Mouse (Mus musculus): ENCODE measurements around the gene Gm3646. TPM values are rescaled to one million over a fixed set of nuclear protein-coding genes. Genes with fewer than 3 reads are reported as not detected.

Gene Gm3646
- total RNA-seq (2014; fragmentation: Nextera tagmentation) (not detected in 2 replicates), total RNA-seq (2017) (not detected in 2 replicates)

DNA sequence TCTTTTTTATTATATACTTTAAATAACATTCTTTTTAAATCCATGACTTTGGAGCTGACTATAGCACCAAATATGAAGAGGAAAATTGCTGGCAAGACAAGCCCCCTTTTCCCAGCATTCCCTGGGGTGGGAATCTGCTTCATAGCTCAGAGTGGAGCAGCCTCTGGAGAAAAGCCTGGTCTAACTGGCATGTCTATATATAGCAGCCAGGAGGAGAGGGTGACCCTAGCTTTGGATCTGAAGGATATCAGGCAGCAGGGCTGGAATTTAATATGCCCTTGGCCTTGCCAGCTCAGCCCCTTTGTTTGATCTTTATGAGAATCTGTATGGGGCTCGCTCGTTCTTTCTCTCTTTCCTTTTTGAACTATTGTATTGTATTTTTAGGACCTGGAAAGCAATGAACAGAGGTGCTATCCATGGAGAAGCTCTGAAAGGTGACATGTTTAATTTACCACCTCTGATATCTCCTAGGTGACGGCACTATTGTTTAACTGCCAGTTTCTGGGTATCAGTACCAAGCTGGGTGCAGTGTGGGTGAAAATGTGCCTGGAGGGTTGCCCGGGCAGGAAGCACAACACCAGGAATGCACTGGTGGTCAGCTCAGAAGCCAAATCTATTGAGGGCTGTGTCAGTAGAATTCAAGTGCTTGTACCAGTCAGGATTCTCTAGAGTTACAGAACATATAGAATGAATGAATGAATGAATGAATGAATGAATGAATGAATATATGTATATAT, at the start of gene Gm3646:
TSS of gene Gm3646 (minus strand) at position 90 of the 737 bp plus-strand sequence.
- no peak for ATAC-seq (replicated peaks; ENCODE audit: poor library complexity, severe bottlenecking)

DNA sequence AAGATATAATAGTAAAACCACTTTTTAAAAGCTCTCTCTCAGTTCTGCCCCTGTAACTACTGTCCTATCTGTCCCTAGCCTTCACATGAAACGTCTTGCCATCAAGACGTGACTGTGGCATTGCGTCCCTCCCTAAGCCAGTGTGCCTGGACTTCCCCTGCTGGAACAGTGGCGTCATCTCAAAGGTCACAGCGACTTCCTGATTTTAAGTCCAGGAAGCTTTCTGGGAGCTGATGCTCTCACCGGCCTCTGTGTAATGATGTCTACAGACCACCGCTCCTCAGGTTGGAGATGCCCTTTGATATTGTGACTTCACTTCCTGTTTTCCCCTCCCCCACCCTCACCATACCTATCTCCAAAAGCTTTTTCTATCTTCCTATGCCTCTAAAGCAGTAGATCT, 41.9 kb upstream of the Gm3646 start:
- peak; percentile 94 for ATAC-seq (replicated peaks; ENCODE audit: poor library complexity, severe bottlenecking)

DNA sequence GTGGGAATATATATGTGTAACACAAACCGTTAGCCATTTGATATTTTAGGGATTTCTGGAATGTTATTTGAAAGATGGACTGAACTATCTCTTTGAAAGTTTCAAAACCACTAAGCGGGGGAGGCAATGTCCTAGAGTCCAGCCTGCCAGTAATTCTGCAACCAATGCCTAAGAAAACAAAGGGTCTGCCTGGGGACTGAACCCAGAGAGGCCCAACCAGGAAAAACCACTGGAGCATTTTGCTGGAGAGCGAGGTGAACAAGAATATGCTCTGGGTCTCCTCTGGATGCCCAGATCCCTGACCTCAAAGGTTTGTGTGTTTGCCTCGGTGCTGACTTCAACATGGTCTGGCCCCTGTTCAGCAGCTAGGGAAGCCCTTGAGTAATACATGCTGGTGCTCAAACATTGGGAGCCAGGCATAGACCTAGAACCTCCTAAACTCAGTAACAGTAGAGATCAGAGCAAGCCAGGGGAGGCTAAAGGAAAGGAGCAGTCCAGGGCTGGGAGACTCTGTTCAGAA, 41.0 kb upstream of the Gm3646 start:
- ATAC-seq (replicated peaks; ENCODE audit: poor library complexity, severe bottlenecking) = no peak

DNA sequence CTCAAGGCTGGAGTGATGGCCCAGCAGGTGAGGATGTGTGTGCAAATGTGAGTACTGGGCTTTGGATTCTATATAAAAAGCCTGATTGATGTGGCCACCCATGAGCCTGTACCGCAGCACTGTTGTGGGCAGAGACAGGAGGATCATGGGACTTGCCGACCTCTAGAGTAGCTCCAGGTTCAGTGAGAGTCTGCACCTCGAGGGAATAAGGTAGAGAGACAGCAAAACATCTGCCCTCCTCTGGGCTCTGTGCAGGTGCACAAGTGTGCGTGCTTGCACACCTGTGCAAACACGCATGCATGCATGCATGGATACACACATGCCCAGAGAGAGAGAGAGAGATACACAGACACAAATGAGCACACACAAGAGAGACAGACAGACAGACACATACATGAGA, 38.2 kb upstream of the Gm3646 start:
- ATAC-seq (replicated peaks; ENCODE audit: poor library complexity, severe bottlenecking) = no peak

DNA sequence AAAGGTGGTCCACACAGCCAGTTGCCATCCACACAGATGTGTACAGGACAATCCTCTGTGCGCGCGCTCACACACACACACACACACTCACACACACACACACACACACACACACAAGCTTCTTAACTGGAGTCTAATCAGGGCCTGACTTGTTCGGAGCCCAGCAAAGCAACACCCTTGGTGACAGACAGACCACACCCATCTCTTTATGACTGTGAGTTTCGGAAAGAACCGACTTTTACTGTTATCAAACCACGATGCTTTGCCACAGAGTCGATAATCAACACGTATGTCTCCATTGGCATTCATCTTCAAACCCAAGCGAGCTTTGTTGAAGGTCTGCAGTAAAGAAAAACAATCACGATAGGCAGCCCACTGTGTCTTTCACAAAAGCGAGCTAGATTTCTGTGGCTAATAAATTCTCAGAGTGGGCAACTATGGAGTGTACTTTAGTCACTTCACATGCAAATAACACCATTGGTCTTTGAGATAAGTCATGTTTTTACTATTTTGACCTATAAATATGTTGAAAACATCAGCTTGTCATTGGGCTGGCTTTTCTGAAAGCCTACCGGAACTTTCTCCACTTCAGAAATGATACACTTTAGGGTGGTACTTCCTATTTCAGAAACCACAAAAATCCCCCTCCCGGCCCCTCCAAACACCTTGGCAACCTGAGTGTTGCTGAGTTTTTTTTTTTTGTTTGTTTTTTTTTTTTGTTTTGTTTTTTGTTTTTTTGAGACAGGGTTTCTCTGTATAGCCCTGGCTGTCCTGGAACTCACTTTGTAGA, 37.3 kb upstream of the Gm3646 start:
- ATAC-seq (replicated peaks; ENCODE audit: poor library complexity, severe bottlenecking) = no peak

DNA sequence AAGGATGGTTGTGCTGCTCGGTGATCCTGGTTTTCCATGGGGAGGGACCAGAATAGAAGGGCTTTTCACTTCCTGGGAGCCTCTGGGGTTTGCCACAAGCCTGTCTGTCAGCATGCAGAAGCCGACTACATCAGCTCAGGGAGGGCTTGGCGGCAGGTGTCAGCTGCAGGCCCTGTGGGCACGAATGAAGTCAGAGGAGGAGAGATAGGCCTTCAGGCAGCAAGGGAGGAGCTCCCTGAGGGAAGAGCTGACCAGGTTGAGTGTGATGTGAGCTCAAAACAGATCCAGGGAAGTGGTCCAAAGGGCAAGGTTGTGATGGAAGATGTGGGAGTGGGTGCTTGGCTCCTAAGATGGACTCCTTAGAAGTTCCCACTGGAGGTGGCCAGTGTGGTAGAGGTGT, 35.7 kb upstream of the Gm3646 start:
- no peak for ATAC-seq (replicated peaks; ENCODE audit: poor library complexity, severe bottlenecking)

DNA sequence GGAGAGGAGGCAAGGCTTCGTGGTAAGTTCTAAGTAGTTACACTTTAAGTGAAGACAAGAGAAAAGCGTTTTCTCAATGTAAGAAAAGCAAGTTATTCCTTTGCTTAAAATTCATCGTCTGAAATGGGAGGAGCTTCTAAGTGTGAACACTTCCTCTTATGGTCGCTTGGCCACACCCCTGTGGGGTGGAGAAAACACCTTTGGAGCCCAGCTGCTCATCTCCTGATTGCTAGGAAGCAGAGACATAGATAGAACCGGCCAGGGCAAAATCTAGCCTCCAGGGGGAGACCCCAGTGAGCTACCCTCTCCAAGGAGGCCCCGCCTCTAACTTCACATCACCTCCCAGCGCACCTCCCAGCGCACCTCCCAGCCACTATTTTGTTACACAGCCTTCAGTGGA, 34.7 kb upstream of the Gm3646 start:
- ATAC-seq (replicated peaks; ENCODE audit: poor library complexity, severe bottlenecking) = peak; percentile 52

DNA sequence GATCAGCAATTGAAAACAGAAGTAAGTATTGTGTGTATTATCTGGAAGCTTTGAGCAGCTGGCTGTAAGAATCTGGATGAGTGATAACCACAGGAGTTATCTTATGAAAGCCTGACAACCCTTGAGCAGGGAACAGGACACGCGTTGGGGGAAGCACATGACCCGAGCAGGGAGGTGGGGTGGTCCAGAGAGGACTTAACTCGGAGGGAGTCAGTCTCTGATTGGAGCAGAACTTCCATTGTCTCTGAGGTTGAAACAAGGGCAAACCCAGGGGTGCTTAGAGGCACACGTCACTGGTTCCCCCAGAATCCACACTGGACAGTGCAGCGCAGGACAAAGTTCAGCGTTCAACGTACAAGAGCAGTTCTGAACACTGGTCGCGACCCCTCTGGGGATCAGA, 34.1 kb upstream of the Gm3646 start:
- 0 out of 2 replicates have a peak, but pooled peaks have one; percentile 19 for ATAC-seq (replicated peaks; ENCODE audit: poor library complexity, severe bottlenecking)

DNA sequence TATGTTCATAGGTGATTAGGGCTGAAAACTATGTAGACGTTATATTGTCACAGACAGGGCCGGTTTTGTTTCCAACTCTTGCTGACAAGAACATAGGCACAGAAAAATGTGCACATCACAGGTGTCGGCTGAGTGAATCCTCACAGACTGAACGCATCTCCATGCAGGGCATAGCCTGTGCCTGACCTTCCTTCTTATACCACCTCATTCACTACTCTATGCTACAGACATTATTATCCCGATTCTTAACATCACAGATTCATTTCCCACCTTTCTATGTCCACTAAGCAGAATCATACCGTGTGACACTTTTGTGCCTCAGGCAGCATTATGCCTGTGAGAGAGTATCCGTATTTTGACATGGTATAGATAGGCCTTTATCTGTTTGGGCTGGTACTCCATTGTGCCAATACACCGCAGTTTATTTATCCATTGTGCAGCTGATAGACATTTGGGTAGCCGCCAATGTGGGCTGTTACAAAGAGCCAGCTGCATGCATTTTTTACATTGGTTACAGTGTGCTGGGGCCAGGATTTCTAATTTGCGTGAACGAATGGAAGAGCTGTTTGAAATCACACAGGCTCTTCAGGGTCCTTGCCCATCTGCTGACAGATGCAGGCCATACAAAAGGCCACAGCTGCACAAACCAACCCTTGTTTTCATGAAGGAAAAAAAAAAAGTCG, 33.5 kb upstream of the Gm3646 start:
- no peak for ATAC-seq (replicated peaks; ENCODE audit: poor library complexity, severe bottlenecking)

DNA sequence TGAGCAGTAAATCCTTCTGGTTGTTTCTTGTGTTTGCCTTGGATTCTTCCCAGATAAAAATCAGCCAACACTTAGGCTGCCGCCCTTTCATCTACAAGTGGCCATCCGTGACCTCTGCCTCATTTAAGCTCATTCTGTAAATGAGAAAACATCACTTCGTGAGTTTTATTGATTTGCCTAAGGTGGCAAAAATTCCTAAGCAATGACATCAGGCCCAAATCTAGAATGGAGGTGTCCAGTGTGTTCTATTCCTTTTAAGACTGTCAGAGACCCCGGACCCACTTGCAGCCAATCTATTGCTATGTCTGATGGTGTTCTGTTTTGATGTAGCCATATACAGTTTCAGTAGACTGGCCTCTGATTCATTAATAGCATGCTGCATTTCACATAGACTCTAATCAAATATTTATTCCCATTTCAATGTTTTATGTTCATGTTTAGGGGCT, 26.5 kb upstream of the Gm3646 start:
- no peak for ATAC-seq (replicated peaks; ENCODE audit: poor library complexity, severe bottlenecking)

DNA sequence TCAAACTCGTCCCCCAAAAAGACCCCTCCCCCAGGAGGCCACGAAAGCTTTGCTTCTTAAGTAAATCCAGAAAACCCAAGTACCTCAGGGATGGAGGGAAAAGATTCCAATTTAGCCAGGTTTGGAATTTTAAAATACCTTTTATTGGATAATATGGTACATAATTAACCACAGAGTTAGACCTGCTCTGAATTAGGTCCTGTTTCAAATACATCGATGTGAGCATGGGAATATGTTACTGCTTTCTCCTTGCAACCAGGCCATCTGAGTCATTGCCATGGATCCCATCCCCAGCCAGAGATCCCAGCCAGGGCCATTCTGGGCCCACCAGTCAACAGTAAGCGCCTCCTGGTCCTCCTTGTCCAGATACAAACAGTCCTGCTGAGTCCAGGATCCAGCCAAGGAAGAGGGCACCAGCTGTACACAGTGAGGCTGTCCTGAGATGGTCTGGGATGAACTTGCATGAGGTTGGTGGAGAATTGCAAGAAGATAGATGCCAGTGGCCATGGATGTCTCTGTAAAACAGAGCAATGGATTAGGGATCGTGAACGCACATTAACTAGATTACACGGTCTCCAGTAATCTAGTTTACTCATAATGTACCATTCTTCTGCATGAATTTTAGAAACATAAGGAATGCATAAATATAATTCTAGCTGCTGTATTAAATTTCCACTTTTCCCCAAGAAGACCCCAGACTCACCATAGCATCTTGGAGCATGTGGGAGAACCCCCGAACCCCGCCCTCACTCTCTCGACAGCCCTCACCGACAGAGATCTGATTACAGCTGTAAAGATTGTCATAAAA, 25.9 kb upstream of the Gm3646 start:
- no peak for ATAC-seq (replicated peaks; ENCODE audit: poor library complexity, severe bottlenecking)

DNA sequence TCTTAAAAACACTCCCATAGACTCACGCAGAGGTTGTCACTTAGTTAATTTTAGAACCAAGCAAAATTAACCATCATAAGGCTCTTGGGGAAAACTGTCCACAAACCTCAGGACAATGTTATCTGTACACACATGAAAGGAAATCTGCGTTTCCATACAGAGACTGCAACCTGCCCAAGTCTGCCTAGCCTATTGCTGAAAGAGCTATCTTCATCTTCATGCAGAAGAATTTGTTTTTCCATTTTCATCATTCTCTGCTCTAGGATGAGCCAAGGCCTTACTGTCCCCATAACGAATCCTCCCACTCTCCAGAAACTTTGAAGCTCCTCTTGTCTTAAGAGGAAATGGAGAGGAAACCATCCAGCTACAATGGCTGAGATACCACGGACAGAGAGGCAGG, 19.8 kb upstream of the Gm3646 start:
- no peak for ATAC-seq (replicated peaks; ENCODE audit: poor library complexity, severe bottlenecking)

DNA sequence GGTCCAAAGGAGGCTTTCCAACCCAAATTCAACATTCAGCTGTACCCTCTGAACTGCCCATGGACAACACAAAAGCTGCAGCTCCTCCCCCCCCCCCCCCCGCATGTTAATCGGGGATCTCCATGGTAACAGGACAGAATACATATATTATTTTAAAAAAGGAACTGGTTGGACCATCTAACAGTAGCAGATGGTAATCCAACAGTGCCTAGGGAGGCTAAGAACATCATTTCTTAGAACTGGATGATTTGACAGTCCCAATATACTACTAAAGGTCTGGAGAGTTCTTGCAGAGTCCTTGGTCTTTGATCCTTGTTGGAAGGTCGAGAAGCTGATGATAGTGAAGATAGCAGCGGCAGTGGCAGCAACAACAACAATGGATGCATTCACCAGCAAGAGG, 19.1 kb upstream of the Gm3646 start:
- ATAC-seq (replicated peaks; ENCODE audit: poor library complexity, severe bottlenecking) = no peak

DNA sequence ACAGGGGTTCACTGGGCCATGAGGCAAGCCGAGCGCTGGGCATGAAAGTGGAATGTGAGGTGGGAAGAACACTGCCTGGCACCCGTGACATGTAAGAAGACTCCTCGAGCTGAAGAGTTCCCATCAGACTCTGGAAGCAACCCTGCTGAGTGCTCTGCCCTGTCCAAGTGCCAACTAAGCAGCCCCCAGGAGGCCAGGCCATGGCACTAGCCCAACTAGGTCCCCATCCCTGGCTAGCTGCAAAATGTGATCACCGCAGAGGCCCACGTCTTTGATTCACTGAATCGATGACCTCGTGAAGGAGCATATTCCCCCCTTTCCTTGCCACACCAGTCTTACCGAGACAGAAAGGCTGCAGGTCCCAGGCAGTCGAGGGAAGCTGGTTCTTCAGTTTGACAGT, 14.5 kb upstream of the Gm3646 start:
- ATAC-seq (replicated peaks; ENCODE audit: poor library complexity, severe bottlenecking) = no peak

DNA sequence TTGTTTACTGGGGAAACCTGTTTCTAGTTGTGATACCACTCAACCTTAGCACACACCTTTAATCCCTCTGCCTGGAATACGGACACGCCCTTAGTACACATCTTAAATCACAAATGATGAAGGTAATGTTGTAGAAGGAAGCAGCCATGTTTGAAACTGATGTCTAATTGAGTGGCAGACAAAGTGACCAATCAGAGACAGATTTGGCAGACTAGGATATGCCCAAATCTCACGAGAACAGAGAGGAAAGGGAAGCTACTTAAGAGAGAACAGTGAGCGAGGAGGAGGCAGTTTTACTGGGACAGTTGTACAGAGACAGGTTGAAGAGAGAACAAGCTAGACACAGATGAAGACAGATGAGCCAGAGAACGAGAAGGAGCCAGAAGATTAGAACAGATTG, 10.6 kb upstream of the Gm3646 start:
- ATAC-seq (replicated peaks; ENCODE audit: poor library complexity, severe bottlenecking) = no peak

DNA sequence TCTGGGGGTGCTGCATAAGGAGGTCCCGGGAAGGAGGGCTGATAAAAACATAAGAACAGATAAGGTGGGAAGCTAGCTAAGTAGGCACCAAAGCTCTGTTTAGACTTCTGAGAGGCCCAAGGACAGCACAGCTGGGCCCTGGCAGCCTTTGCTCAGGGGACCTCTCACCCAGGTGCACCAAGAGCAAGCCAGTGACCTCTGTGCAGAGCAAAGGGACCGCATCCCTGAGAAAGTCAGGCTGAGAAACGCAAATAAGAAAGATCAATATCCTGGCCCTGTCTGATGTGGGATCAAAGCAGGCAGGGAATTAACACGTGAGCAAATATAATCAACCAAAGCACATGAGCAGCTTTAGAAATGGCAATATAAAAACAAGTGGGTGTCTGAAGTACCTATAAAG, 7.9 kb upstream of the Gm3646 start:
- no peak for ATAC-seq (replicated peaks; ENCODE audit: poor library complexity, severe bottlenecking)

DNA sequence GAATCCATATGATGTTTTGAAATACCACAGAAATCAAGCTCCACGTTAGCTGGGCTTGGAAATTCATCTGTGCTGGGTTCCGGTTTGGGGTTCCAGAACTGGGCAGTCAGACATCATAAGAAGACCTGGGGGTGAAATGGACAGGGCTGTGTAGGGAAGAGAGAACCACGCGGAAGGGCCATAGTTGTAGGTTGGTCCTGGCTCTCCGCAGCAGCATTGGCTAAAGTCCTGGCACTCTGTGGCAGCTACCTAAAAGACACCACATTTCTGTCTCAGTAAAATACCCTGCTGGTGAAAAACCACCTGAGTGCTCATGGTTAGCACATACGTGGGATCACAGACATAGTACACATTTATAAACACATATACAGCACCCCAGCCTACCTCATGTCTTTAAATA, 343 bp downstream of the Gm3646 start:
- no peak for ATAC-seq (replicated peaks; ENCODE audit: poor library complexity, severe bottlenecking)

DNA sequence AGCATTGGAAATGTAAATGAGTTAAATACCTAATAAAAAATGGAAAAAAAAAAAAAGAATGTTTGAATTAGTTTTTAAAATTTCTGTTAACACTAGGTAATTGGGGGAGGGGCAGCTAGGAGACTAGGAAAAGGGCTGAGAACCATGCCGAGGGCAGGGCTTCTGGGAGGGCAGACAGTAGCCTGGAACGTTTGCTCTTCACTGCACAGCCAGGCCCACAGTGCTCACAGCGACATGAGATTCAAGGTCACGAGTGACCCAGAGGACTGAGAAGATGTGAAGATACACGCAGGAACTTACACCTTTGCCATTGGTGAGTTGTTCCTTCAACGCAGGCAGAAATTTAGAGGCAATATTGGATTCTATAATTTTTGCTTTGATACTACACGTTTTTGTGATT, 2.2 kb downstream of the Gm3646 start:
- no peak for ATAC-seq (replicated peaks; ENCODE audit: poor library complexity, severe bottlenecking)

DNA sequence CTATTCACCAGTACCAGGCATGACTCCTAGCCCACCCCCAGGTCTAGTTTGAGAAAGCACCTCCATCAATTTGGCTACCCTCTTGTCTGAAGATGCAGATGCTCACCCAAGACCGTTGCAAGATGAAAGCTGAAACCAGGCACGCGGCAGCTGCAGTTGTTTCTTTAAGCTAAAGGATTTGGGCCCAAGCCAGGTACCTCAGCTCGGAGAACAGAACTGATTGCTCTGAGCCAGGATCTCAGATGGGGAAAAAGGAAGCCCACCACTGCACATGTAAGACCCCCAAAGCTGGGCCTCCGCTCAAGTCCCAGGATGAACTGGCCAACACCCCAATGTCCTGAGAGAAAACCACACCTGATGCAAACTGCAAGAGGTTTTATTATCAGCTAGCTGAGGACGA, 7.6 kb downstream of the Gm3646 start:
- ATAC-seq (replicated peaks; ENCODE audit: poor library complexity, severe bottlenecking) = no peak

DNA sequence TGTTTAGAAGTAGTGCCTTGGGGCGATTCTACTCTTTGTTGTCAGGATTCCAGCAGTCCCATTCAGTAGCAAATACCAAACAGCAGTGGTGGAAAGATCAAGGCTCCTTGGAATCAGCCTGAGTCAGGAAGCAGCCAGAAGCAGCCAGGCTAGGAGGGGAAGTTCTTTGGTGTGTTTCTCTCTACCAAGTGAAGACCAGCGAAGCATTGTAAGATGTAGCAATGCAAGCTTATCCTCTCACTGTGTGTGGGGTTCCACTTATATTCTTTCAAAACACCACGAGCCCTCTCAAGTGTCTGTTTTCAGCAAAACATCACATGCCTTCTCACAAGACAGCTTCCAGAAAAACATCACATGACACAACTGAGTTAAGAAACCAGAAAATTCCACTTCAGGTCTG, 8.4 kb downstream of the Gm3646 start:
- ATAC-seq (replicated peaks; ENCODE audit: poor library complexity, severe bottlenecking) = no peak

All from granulocyte monocyte progenitor cell, adult 5-6 weeks (primary cell).